Mouse (Mus musculus): Measurements from ENCODE around the gene Ntn1. TPM values are rescaled to one million over a fixed set of nuclear protein-coding genes. Genes with fewer than 3 reads are reported as not detected.

Gene Ntn1
- total RNA-seq, 2 experiments from 2014 or later = 10.3 TPM

GRCm38 (mm10) chr11:68407266-68407926, 6.8 kb upstream of the Ntn1 start:
- no peak for DNase-seq

GRCm38 (mm10) chr11:68405576-68405975, 5.0 kb upstream of the Ntn1 start:
- DNase-seq = no peak

GRCm38 (mm10) chr11:68404185-68404584, 3.6 kb upstream of the Ntn1 start:
- DNase-seq = peak; percentile 32 to 40

GRCm38 (mm10) chr11:68401428-68401827, 805 bp upstream of the Ntn1 start:
- no peak for DNase-seq

GRCm38 (mm10) chr11:68400021-68400671, 477 bp downstream of the Ntn1 start:
- DNase-seq = peak; percentile 44 to 59

- DNase-seq = peak in 1 of 2 experiments; percentile 6
Observed at GRCm38 (mm10) chr11:68399548-68400020, 1.0 kb downstream of the Ntn1 start.

GRCm38 (mm10) chr11:68398891-68399547, 1.6 kb downstream of the Ntn1 start:
- no peak for DNase-seq

GRCm38 (mm10) chr11:68395546-68395945, 5.1 kb downstream of the Ntn1 start:
- no peak for DNase-seq

GRCm38 (mm10) chr11:68394749-68395148, 5.9 kb downstream of the Ntn1 start:
- no peak for DNase-seq

- DNase-seq = no peak
Observed at GRCm38 (mm10) chr11:68393897-68394490, 6.6 kb downstream of the Ntn1 start.

- DNase-seq = no peak
Observed at GRCm38 (mm10) chr11:68390381-68391287, 10.0 kb downstream of the Ntn1 start.

GRCm38 (mm10) chr11:68389621-68390020, 11.0 kb downstream of the Ntn1 start:
- DNase-seq = no peak

- no peak for DNase-seq
Observed at GRCm38 (mm10) chr11:68388655-68389015, 12.0 kb downstream of the Ntn1 start.

- DNase-seq = no peak
Observed at GRCm38 (mm10) chr11:68387971-68388654, 12.5 kb downstream of the Ntn1 start.

GRCm38 (mm10) chr11:68387441-68387760, 13.2 kb downstream of the Ntn1 start:
- DNase-seq = no peak

- peak; percentile 67 to 72 for DNase-seq
Observed at GRCm38 (mm10) chr11:68386589-68387440, 13.8 kb downstream of the Ntn1 start.

- DNase-seq = peak; percentile 39 to 41
Observed at GRCm38 (mm10) chr11:68385921-68386588, 14.6 kb downstream of the Ntn1 start.

- peak; percentile 34 to 54 for DNase-seq
Observed at GRCm38 (mm10) chr11:68385021-68385821, 15.4 kb downstream of the Ntn1 start.

- DNase-seq = no peak
Observed at GRCm38 (mm10) chr11:68384592-68385020, 16.0 kb downstream of the Ntn1 start.

Measured in adrenal gland, postnatal 36 days (tissue).